Mouse (Mus musculus) cerebellum, adult 2 months (tissue): ENCODE measurements around the gene AW822073. TPM values are rescaled to one million over a fixed set of nuclear protein-coding genes. Genes with fewer than 3 reads are reported as not detected.
"Not testable (repeated sequence)": the region's sequence is repeated elsewhere in the genome, so short reads cannot be mapped to it uniquely, and the experiment has no call there.

Source experiments
- DNase-seq, 2 experiments: peaks; one replicate each; pipeline ENCODE4 v3.0.0; 2021
- H3K27ac ChIP-seq: fragments of 200-500 bp; 2 replicates; pipeline ENCODE4 v1.5.1; 2012; ENCODE audit warnings: low read length, control low read depth, inconsistent platforms; ENCODE audit not compliant: insufficient read depth
- H3K27me3 ChIP-seq: fragments of 200-500 bp; 2 replicates; pipeline ENCODE4 v1.6.1; 2012; ENCODE audit warnings: inconsistent platforms, mild to moderate bottlenecking, low read length, moderate library complexity; ENCODE audit not compliant: control insufficient read depth, insufficient read depth
- H3K4me1 ChIP-seq: fragments of 200-500 bp; 2 replicates; pipeline ENCODE4 v1.6.1; 2011; ENCODE audit warnings: low read length; ENCODE audit not compliant: control insufficient read depth, insufficient read depth
- H3K4me3 ChIP-seq: fragments of 200-500 bp; replicated peaks from 2 replicates; pipeline ENCODE3; 2011; ENCODE audit warnings: mild to moderate bottlenecking, low read depth, low read length, control low read depth; ENCODE audit not compliant: insufficient read depth
- CTCF ChIP-seq: fragments of 200-500 bp; IDR thresholded peaks from 2 replicates; pipeline ENCODE4 v1.5.1; 2011; ENCODE audit warnings: low read depth, mild to moderate bottlenecking, control low read depth, low read length, moderate library complexity, borderline replicate concordance; ENCODE audit not compliant: insufficient read depth
- POLR2A ChIP-seq: fragments of 200-500 bp; IDR thresholded peaks from 2 replicates; pipeline ENCODE4 v1.6.1; 2011; ENCODE audit warnings: low read length, control low read depth, borderline replicate concordance; ENCODE audit not compliant: insufficient read depth
- WGBS: fragments of 180-500 bp; shearing (Covaris S2); methylation state at CpG from one replicate; pipeline ENCODE4 v1.1.7; 2018; 5-methylcytosine and 5-hydroxymethylcytosine counted together
- polyA plus RNA-seq: library from polyadenylated mRNA; depleted of rRNA; stranded (reverse); fragments of >200 nt; gene quantifications from 2 replicates; pipeline ENCODE4 v1.2.3, GENCODE M21; 2012

The AW822073 gene
- polyA plus RNA-seq, 1 experiment, result not detected

DNA sequence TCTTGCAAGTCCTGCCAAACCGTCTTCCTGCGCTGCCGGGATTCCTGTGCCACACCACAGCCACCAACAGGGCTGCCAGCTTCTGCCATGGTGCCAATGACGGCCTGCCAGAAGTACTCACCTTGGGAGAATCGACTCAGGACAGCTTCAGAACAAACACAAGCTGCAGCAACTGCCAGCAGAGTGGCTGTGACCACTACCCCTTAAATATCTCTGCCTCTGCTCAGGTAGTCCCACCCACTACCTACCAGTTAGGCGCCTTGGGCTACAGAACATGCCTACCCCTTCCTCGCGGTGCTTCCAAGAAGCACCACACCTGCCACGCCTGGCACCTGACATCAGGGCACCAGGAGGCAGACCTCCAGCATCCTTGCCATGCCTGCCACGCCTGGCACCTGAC lies 11.9 kb upstream of the AW822073 start, which contains the start of gene Gm4981:
Gm4981 (minus strand) TSS at position 89 of the 400 bp plus-strand sequence.
- WGBS, result 86% methylated on average over 10 of the region's 10 CpGs

GRCm38 (mm10) chr10:58234985-58235384 lies 10.3 kb upstream of the AW822073 start:
- 81% methylated on average over 4 of the region's 4 CpGs for whole genome bisulfite sequencing
- not testable (repeated sequence) for H3K4me3 ChIP-seq, H3K27ac ChIP-seq, H3K4me1 ChIP-seq, H3K27me3 ChIP-seq
- peak in 1 of 2 experiments; percentile 27 for DNase-seq

More for the DNA sequence above, 11.9 kb upstream of the AW822073 start, which contains the start of gene Gm4981:
- no peaks in the 10 kb centered on the region for H3K27me3 ChIP-seq
- no peak within 1 kb of the TSS for H3K4me3 ChIP-seq
- H3K27ac ChIP-seq, result no peak within 1 kb of the TSS
- TF ChIP-seq POLR2A, result no peak
- no peak for TF ChIP-seq CTCF
- no peaks in the 10 kb centered on the region for H3K4me1 ChIP-seq
- no peak for DNase-seq

- H3K27ac ChIP-seq, DNase-seq, H3K4me3 ChIP-seq, H3K27me3 ChIP-seq, H3K4me1 ChIP-seq: not testable (repeated sequence)
Measured at GRCm38 (mm10) chr10:58233740-58234121, 9.0 kb upstream of the AW822073 start.

- H3K27ac ChIP-seq, H3K4me3 ChIP-seq, H3K4me1 ChIP-seq, H3K27me3 ChIP-seq: not testable (repeated sequence)
- DNase-seq, result peak in 1 of 2 experiments; percentile 31
- whole genome bisulfite sequencing, result 76% methylated on average over 10 of the region's 10 CpGs
Measured at GRCm38 (mm10) chr10:58233054-58233739, 8.5 kb upstream of the AW822073 start.

GRCm38 (mm10) chr10:58232641-58232969 lies 7.9 kb upstream of the AW822073 start, which contains the start of gene Duxf3:
Gene Duxf3, minus strand, starts transcription at chr10:58232675.
- H3K27me3 ChIP-seq, H3K27ac ChIP-seq, H3K4me1 ChIP-seq, H3K4me3 ChIP-seq: not testable (repeated sequence)
- DNase-seq, result peak in 1 of 2 experiments; percentile 25
- 82% methylated on average over 8 of the region's 8 CpGs for WGBS

GRCm38 (mm10) chr10:58231779-58232640 lies 7.3 kb upstream of the AW822073 start:
- peak; percentile 63 to 67 for DNase-seq
- 89% methylated on average over 35 of the region's 35 CpGs for WGBS
- not testable (repeated sequence) for H3K4me1 ChIP-seq, H3K27ac ChIP-seq, H3K4me3 ChIP-seq, H3K27me3 ChIP-seq

DNA sequence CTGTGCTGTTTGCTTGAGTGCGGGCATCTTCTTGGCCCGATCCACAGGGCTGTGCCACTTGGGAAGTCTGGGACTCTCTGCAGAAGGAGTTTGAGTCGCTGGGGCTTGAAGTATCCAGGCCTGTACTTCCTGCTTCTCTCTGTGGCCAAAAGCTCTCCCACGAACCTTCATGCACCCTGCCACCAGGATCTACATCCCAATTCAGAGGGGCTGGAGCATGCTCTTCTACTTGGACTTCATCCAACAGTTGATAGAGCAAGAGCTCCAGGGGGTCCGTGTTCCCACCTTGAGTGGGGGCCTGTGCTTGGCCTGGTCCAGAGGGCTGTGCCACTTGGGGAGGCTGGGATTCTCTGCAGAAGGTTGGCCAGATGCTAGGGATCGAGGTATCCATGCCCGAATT lies 6.4 kb upstream of the AW822073 start:
- not testable (repeated sequence) for H3K27ac ChIP-seq, H3K4me3 ChIP-seq, H3K4me1 ChIP-seq, H3K27me3 ChIP-seq
- 71% methylated on average over 5 of the region's 7 CpGs for WGBS
- DNase-seq, result peak; percentile 35 to 51

GRCm38 (mm10) chr10:58230021-58230420 lies 5.3 kb upstream of the AW822073 start:
- not testable (repeated sequence) for H3K4me1 ChIP-seq, DNase-seq, H3K4me3 ChIP-seq, H3K27me3 ChIP-seq, H3K27ac ChIP-seq
- WGBS, result 60% methylated on average over 3 of the region's 3 CpGs

- not testable (repeated sequence) for H3K4me1 ChIP-seq, H3K27me3 ChIP-seq, H3K27ac ChIP-seq, H3K4me3 ChIP-seq
- 93% methylated on average over 3 of the region's 6 CpGs for WGBS
- DNase-seq, result peak in 1 of 2 experiments; percentile 36
Measured at GRCm38 (mm10) chr10:58227798-58228197, 3.1 kb upstream of the AW822073 start.

DNA sequence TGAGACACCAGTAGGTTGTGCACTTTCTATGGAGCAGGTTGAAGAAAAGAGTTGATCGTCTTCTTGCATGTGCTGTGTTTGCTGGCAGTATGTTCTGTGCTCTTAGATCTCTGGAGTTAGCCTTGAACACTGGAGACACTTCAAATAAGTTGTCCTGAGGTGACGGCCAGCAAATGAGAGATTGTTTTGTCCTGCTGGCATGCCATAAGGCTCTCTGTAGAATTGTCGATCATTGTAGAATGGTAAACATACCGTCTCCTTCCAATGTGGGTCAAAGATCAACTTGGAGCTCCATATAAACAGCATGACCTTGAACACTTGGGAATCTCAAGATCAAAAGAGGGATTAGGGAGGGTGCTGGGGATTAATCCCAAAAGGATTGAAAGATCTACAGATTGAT lies 1.6 kb upstream of the AW822073 start:
- WGBS, result 78% methylated on average over 4 of the region's 4 CpGs
- not testable (repeated sequence) for H3K27me3 ChIP-seq, H3K4me1 ChIP-seq, H3K27ac ChIP-seq, DNase-seq, H3K4me3 ChIP-seq

DNA sequence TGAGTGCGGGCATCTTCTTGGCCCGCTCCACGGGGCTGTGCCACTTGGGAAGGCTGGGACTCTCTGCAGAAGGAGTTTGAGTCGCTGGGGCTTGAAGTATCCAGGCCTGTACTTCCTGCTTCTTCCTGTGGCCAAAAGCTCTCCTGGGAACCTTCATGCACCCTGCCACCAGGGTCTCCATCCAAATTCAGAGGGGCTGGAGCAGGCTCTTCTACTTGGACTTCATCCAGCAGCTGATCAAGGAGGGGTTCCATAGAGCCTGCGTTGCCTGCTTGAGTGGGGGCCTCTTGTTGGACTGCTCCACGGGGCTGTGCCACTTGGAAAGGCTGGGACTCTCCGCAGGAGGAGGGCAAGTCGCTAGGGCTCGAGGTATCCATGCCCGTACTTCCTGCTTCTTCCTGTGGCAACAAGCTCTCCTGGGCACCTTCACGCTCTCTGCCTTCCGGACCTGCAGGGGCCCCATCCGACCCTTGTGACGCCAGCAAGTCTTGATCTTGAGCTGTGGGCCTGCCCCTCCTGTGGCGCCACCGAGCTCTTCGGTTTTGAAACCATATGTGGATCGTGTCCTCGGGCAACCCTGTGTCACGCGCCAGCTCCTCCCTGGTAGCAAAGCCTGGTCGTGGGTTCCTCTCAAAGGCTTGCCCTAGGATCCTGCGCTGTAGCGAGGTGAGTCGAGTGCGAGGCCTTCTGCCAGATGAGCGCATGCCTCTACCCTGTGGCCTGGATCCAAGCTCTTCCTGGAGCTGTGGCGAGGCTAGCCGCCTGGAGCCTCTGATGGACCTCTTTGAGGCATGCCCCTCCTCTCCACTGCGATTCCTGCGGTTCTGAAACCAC lies 541 bp downstream of the AW822073 start:
- WGBS, result 85% methylated on average over 31 of the region's 31 CpGs
- DNase-seq, result peak; percentile 55 to 59
- H3K27ac ChIP-seq, H3K27me3 ChIP-seq, H3K4me1 ChIP-seq, H3K4me3 ChIP-seq: not testable (repeated sequence)

GRCm38 (mm10) chr10:58223161-58223560 lies 1.6 kb downstream of the AW822073 start:
- H3K27me3 ChIP-seq, DNase-seq, H3K4me1 ChIP-seq, H3K4me3 ChIP-seq, H3K27ac ChIP-seq: not testable (repeated sequence)
- 63% methylated on average over 4 of the region's 6 CpGs for WGBS
